Mouse (Mus musculus): Measurements from ENCODE around the gene C2cd5. TPM values are rescaled to one million over a fixed set of nuclear protein-coding genes. Genes with fewer than 3 reads are reported as not detected.

Gene C2cd5
- total and polyA plus RNA-seq, 2 experiments from 2014 or later = 22.9 to 41.4 TPM

DNA sequence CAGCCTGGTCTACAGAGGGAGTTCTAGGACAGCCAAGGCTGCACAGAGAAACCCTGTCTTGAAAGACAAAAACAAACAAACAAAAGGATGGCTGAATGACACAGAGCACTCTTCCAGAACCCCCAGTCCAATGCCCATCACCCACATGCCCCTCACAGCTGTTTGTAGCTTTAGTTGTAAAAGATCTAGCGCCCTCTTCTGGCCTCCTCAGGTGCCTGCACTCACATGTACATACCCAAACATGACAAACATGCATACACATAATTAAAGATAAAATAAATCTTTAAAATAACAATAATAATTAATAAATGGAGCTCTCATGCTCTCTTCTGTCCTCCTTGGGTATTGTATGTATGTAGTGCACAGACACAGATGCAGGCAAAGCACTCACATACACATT is 122.7 kb downstream of the C2cd5 start:
- Histone ChIP-seq H3K27me3 (ENCODE audit: insufficient read depth, low read length) (no peaks in the 10 kb centered on the region), H3K4me2 (ENCODE audit: low read depth, low read length, poor library complexity, severe bottlenecking) (no peak overlapping the region), H3K36me3 (ENCODE audit: insufficient read depth, low read length) (no peaks in the 10 kb centered on the region), H3K9ac (replicated peaks; ENCODE audit: low read length, poor library complexity, severe bottlenecking) (no peak overlapping the region), H3K4me1 (ENCODE audit: insufficient read depth, low read length) (no peaks in the 10 kb centered on the region; the same call in 1 of the 2 replicates), H3K27ac (ENCODE audit: low read depth, low read length) (no peak overlapping the region), H3K4me3 (ENCODE audit: low read depth, low read length) (no peak overlapping the region), H3K9me3 (ENCODE audit: low read length) (no peaks in the 10 kb centered on the region)
- peak; percentile 18; the same call in 1 of the 2 replicates for TF ChIP-seq CTCF (IDR thresholded peaks at IDR 0.05)
- ATAC-seq (ENCODE audit: low FRiP score) (no peak), DNase-seq (ENCODE audit: low spot score) (no peak)
- WGBS = 50% methylated on average over 1 of the region's 1 CpGs

- Histone ChIP-seq H3K4me1 (ENCODE audit: insufficient read depth, low read length) (no peaks in the 10 kb centered on the region), H3K9ac (replicated peaks; ENCODE audit: low read length, poor library complexity, severe bottlenecking) (no peak overlapping the region), H3K4me3 (ENCODE audit: low read depth, low read length) (no peak overlapping the region), H3K36me3 (ENCODE audit: insufficient read depth, low read length) (no peaks in the 10 kb centered on the region), H3K4me2 (ENCODE audit: low read depth, low read length, poor library complexity, severe bottlenecking) (no peak overlapping the region), H3K27me3 (ENCODE audit: insufficient read depth, low read length) (no peaks in the 10 kb centered on the region), H3K9me3 (ENCODE audit: low read length) (no peaks in the 10 kb centered on the region), H3K27ac (ENCODE audit: low read depth, low read length) (no peak overlapping the region)
- DNase-seq (ENCODE audit: low spot score) (no peak), ATAC-seq (ENCODE audit: low FRiP score) (no peak)
- WGBS = 85% methylated on average over 7 of the region's 7 CpGs
- no peak for TF ChIP-seq CTCF (IDR thresholded peaks at IDR 0.05)
Measured at GRCm38 (mm10) chr6:142973289-142973688, 126.7 kb downstream of the C2cd5 start.

DNA sequence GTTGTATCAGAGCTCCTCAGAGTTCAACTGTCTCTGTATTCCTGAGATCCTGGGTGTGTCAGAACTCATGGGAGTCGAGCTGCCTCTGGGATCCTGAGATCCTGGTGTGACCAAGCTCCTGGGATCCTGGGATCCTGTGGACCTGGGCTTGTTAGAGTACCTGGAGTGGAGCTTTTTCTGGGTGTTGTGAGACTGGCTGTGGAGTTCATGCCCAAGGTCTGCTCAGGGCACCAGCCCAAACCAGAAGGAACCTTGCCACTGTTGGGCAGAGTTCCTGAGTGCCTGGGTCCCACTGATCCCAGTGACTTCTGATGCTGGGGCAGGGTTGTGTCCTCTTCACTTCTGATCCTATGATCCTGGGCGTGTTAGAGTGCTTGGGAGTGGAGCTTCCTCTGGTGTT is 127.7 kb downstream of the C2cd5 start:
- no peak for DNase-seq (ENCODE audit: low spot score)
- ATAC-seq (ENCODE audit: low FRiP score) = no peak
- 67% methylated on average over 2 of the region's 2 CpGs for WGBS

GRCm38 (mm10) chr6:142967407-142967806 is 132.5 kb downstream of the C2cd5 start:
- ATAC-seq (ENCODE audit: low FRiP score) = no peak
- TF ChIP-seq CTCF (IDR thresholded peaks at IDR 0.05) = no peak

More for the DNA sequence above, 127.7 kb downstream of the C2cd5 start:
- no peaks in the 10 kb centered on the region for H3K9me3 ChIP-seq (ENCODE audit: low read length)
- no peak overlapping the region for H3K9ac ChIP-seq (replicated peaks; ENCODE audit: low read length, poor library complexity, severe bottlenecking)
- no peak for TF ChIP-seq CTCF (IDR thresholded peaks at IDR 0.05)
- H3K27me3 ChIP-seq (ENCODE audit: insufficient read depth, low read length) = no peaks in the 10 kb centered on the region
- no peaks in the 10 kb centered on the region for H3K4me1 ChIP-seq (ENCODE audit: insufficient read depth, low read length)
- no peak overlapping the region for H3K4me3 ChIP-seq (ENCODE audit: low read depth, low read length)
- no peak overlapping the region for H3K27ac ChIP-seq (ENCODE audit: low read depth, low read length)
- H3K36me3 ChIP-seq (ENCODE audit: insufficient read depth, low read length) = no peaks in the 10 kb centered on the region
- no peak overlapping the region for H3K4me2 ChIP-seq (ENCODE audit: low read depth, low read length, poor library complexity, severe bottlenecking)

DNA sequence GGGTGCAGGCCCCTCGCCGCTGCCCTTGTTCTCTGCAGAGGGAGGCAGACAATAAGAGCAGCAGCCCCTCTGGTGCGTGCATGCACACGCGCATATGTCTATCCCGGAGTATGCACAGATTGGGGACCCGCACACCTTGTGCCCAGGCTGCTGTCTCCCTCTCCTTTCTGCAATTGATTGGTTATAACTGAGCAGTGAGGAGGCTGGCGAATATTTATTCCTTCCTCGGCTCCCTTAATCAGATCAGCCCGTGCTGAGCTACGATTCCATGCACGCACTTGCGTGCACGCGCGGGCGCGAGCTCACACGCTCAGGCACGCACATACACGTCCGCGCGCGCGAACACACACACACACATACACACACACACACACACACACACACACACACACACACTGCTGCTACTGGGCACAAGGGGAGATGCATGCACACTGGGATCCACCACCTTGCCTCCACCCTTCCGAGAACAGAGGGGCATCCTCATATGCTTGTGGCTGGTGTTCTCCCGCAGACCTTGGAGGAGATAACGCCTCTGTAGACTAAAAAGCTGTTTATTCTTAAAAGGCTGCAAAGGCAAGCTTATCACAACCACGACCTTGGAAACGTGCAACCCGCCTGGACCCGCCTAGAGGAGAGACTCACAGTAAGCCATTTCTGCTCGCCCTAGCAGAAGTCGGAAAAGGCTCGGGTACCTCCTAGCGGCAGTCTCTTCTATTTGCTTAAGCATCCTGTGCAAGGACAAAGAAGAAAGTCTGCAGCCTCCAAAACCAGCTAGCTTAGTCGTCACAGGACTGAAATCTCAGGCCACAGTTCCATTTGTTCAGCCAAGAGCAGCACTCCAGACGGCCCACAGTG is 135.2 kb downstream of the C2cd5 start:
- Histone ChIP-seq H3K9ac (replicated peaks; ENCODE audit: low read length, poor library complexity, severe bottlenecking) (peak overlapping the region; percentile 89), H3K4me3 (ENCODE audit: low read depth, low read length) (peak overlapping the region; percentile 73), H3K27me3 (ENCODE audit: insufficient read depth, low read length) (no peaks in the 10 kb centered on the region), H3K4me1 (ENCODE audit: insufficient read depth, low read length) (peaks cover 15% of the 10 kb centered on the region), H3K4me2 (ENCODE audit: low read depth, low read length, poor library complexity, severe bottlenecking) (peak overlapping the region; percentile 81), H3K27ac (ENCODE audit: low read depth, low read length) (peak overlapping the region; percentile 96), H3K36me3 (ENCODE audit: insufficient read depth, low read length) (no peaks in the 10 kb centered on the region), H3K9me3 (ENCODE audit: low read length) (no peaks in the 10 kb centered on the region)
- peak; percentile 86 for TF ChIP-seq CTCF (IDR thresholded peaks at IDR 0.05)
- ATAC-seq (ENCODE audit: low FRiP score) (peak; percentile 91), DNase-seq (ENCODE audit: low spot score) (peak; percentile 96)
- under 1% methylated on average over 39 of the region's 39 CpGs for WGBS

More at GRCm38 (mm10) chr6:142967407-142967806, 132.5 kb downstream of the C2cd5 start:
- Histone ChIP-seq H3K4me3 (ENCODE audit: low read depth, low read length) (no peak overlapping the region), H3K36me3 (ENCODE audit: insufficient read depth, low read length) (no peaks in the 10 kb centered on the region), H3K9me3 (ENCODE audit: low read length) (no peaks in the 10 kb centered on the region), H3K4me2 (ENCODE audit: low read depth, low read length, poor library complexity, severe bottlenecking) (no peak overlapping the region), H3K27me3 (ENCODE audit: insufficient read depth, low read length) (no peaks in the 10 kb centered on the region), H3K9ac (replicated peaks; ENCODE audit: low read length, poor library complexity, severe bottlenecking) (no peak overlapping the region), H3K4me1 (ENCODE audit: insufficient read depth, low read length) (peaks cover 4% of the 10 kb centered on the region), H3K27ac (ENCODE audit: low read depth, low read length) (no peak overlapping the region)
- WGBS = 89% methylated on average over 1 of the region's 1 CpGs
- DNase-seq (ENCODE audit: low spot score) = no peak

DNA sequence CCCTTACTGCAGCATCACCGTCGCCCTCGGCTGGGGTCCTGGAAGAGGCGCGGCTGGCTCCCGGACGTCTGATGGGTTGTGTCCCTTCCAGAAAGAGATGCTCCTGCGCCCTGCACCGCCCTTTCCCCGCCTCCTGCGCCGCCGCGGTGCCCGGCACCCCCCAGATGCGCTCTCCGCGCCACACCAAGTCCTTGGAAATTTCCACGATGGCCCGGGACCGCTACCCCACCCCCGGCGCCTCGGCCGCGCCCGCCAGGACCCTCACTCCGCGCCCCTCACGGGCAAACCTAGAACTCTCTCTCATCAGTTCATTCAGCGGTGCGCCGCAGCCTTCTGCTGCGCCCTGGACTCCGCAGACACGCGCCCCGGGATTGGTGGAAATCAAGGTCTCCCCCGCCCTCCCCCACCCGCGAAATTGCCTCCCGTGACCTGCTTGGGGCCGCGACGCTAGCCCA is 135.8 kb downstream of the C2cd5 start, which contains the start of gene St8sia1:
Gene St8sia1 (minus strand): TSS at position 377 of the 455 bp plus-strand sequence.
- no peaks in the 10 kb centered on the region for H3K27me3 ChIP-seq (ENCODE audit: insufficient read depth, low read length)
- H3K4me3 ChIP-seq (ENCODE audit: low read depth, low read length) = peak within 1 kb of the TSS; percentile 73
- H3K9ac ChIP-seq (replicated peaks; ENCODE audit: low read length, poor library complexity, severe bottlenecking) = peak within 1 kb of the TSS; percentile 89
- TF ChIP-seq CTCF (IDR thresholded peaks at IDR 0.05) = no peak
- under 1% methylated on average over 43 of the region's 45 CpGs for WGBS
- H3K36me3 ChIP-seq (ENCODE audit: insufficient read depth, low read length) = no peaks in the 10 kb centered on the region
- DNase-seq (ENCODE audit: low spot score) = peak; percentile 65
- H3K9me3 ChIP-seq (ENCODE audit: low read length) = no peaks in the 10 kb centered on the region
- H3K27ac ChIP-seq (ENCODE audit: low read depth, low read length) = peak within 1 kb of the TSS; percentile 96
- ATAC-seq (ENCODE audit: low FRiP score) = peak; percentile 82
- peaks cover 17% of the 10 kb centered on the region for H3K4me1 ChIP-seq (ENCODE audit: insufficient read depth, low read length)
- peak within 1 kb of the TSS; percentile 81 for H3K4me2 ChIP-seq (ENCODE audit: low read depth, low read length, poor library complexity, severe bottlenecking)

All from midbrain, postnatal 0 days (tissue).